Mouse (Mus musculus): ENCODE measurements around the gene Gm5678. TPM values are rescaled to one million over a fixed set of nuclear protein-coding genes. Genes with fewer than 3 reads are reported as not detected.

The Gm5678 gene
- polyA plus RNA-seq, 1 experiment from 2014 or later: not detected

DNA sequence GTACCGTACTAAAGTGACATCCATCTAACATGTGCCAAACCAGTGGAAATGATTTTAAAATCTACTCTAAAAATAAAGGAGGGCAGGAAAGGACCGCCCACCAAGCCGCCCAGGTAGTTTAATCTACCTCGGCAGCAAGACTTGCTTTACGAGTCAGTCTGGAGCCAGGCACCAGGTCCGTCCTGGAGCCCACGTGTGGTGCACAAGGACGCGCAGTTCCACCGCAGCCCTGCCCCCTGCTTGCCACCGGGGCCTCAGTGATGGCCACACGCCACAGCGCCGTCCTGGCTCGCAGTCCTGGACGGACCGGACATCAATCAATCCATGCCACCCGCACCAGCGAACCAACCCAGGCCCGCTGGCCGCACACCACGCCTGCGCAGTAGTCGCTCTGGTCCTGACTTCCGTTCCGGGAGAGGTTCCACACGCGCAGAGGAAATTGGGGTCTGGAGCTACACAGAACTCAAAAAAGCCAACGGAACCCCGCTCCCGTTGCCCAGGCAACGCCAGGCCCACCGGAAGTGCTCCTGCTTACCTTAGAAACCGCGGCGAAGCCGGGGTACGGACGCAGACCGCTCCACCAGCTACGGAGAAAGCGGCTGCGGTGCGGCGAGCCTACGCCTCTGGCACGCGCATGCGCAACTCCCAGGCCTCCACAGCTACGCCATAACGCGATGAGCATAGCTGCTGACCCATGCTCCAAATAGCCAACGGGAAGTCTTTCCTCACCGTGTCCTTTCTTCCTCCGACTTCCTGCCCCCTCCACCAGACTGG lies 24.3 kb upstream of the Gm5678 start, which contains the start of gene Setd4:
Gene Setd4, minus strand, starts transcription at position 625 of the 774 bp plus-strand sequence.
- Histone ChIP-seq H3K9ac (replicated peaks; ENCODE audit: low read depth, low read length) (peak within 1 kb of the TSS; percentile 63), H3K9me3 (ENCODE audit: control insufficient read depth, low read length) (no peaks in the 10 kb centered on the region), H3K4me2 (ENCODE audit: low read depth, low read length) (peak within 1 kb of the TSS; percentile 89), H3K4me3 (ENCODE audit: low read depth, low read length) (peak within 1 kb of the TSS; percentile 40), H3K27me3 (ENCODE audit: control insufficient read depth, insufficient read depth, low read length) (no peaks in the 10 kb centered on the region), H3K4me1 (ENCODE audit: control insufficient read depth, insufficient read depth, low read length) (peaks cover under 1% of the 10 kb centered on the region), H3K27ac (ENCODE audit: low read depth, low read length) (peak within 1 kb of the TSS; percentile 96), H3K36me3 (ENCODE audit: control insufficient read depth, insufficient read depth, low read length) (no peaks in the 10 kb centered on the region)
- WGBS: under 1% methylated on average over 55 of the region's 55 CpGs
- ATAC-seq (ENCODE audit: low read depth): peak; percentile 89

DNA sequence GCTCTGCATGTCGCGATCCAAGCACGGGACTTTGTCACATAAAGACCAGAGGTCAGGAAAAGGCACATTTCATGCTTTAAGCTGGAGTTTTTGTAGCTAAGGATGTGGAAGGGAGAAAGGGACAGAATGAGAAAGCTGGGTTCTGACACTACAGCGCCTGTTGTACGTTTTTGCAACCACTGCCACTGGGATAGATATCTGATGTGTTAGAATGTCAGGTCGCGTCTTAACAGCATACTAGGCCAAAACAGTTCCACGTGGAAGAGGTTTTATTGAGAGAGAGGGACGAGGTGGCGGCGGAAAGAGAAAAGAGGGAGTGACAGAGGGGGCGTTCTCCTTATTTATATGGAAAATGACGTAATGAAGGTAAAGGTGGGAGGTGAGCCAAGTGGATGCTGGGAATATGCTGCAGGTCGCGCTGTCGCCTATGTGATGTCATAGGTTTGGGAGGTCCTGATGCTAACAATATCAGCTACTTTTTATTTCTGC lies 23.4 kb upstream of the Gm5678 start:
- H3K4me1 ChIP-seq (ENCODE audit: control insufficient read depth, insufficient read depth, low read length): peaks cover 7% of the 10 kb centered on the region
- no peaks in the 10 kb centered on the region for H3K36me3 ChIP-seq (ENCODE audit: control insufficient read depth, insufficient read depth, low read length)
- H3K4me2 ChIP-seq (ENCODE audit: low read depth, low read length): peak overlapping the region; percentile 89
- H3K4me3 ChIP-seq (ENCODE audit: low read depth, low read length): peak overlapping the region; percentile 40
- no peaks in the 10 kb centered on the region for H3K27me3 ChIP-seq (ENCODE audit: control insufficient read depth, insufficient read depth, low read length)
- ATAC-seq (ENCODE audit: low read depth): 0 out of 2 replicates have a peak, but pooled peaks have one; percentile 2
- no peaks in the 10 kb centered on the region for H3K9me3 ChIP-seq (ENCODE audit: control insufficient read depth, low read length)
- peak overlapping the region; percentile 63; the same call in 1 of the 2 replicates for H3K9ac ChIP-seq (replicated peaks; ENCODE audit: low read depth, low read length)
- H3K27ac ChIP-seq (ENCODE audit: low read depth, low read length): peak overlapping the region; percentile 96
- 2% methylated on average over 16 of the region's 16 CpGs for WGBS

GRCm38 (mm10) chr16:93605553-93605952 lies 22.3 kb upstream of the Gm5678 start, which contains the start of gene Cbr1:
TSS of gene Cbr1 (plus strand) at chr16:93605853.
- H3K27me3 ChIP-seq (ENCODE audit: control insufficient read depth, insufficient read depth, low read length): no peaks in the 10 kb centered on the region
- peaks cover 7% of the 10 kb centered on the region for H3K4me1 ChIP-seq (ENCODE audit: control insufficient read depth, insufficient read depth, low read length)
- ATAC-seq (ENCODE audit: low read depth): no peak
- H3K4me3 ChIP-seq (ENCODE audit: low read depth, low read length): peak within 1 kb of the TSS; percentile 40
- H3K27ac ChIP-seq (ENCODE audit: low read depth, low read length): peak within 1 kb of the TSS; percentile 96
- H3K4me2 ChIP-seq (ENCODE audit: low read depth, low read length): peak within 1 kb of the TSS; percentile 89
- WGBS: 53% methylated on average over 4 of the region's 4 CpGs
- H3K9ac ChIP-seq (replicated peaks; ENCODE audit: low read depth, low read length): no peak within 1 kb of the TSS
- H3K36me3 ChIP-seq (ENCODE audit: control insufficient read depth, insufficient read depth, low read length): no peaks in the 10 kb centered on the region
- H3K9me3 ChIP-seq (ENCODE audit: control insufficient read depth, low read length): no peaks in the 10 kb centered on the region

GRCm38 (mm10) chr16:93606146-93606545 lies 21.8 kb upstream of the Gm5678 start:
- 86% methylated on average over 7 of the region's 7 CpGs for WGBS
- Histone ChIP-seq H3K9me3 (ENCODE audit: control insufficient read depth, low read length) (no peaks in the 10 kb centered on the region), H3K27ac (ENCODE audit: low read depth, low read length) (no peak overlapping the region), H3K9ac (replicated peaks; ENCODE audit: low read depth, low read length) (no peak overlapping the region), H3K36me3 (ENCODE audit: control insufficient read depth, insufficient read depth, low read length) (no peaks in the 10 kb centered on the region), H3K4me2 (ENCODE audit: low read depth, low read length) (no peak overlapping the region), H3K4me1 (ENCODE audit: control insufficient read depth, insufficient read depth, low read length) (peaks cover 7% of the 10 kb centered on the region), H3K4me3 (ENCODE audit: low read depth, low read length) (no peak overlapping the region), H3K27me3 (ENCODE audit: control insufficient read depth, insufficient read depth, low read length) (no peaks in the 10 kb centered on the region)
- ATAC-seq (ENCODE audit: low read depth): no peak

- no peaks in the 10 kb centered on the region for H3K27me3 ChIP-seq (ENCODE audit: control insufficient read depth, insufficient read depth, low read length)
- peaks cover 7% of the 10 kb centered on the region for H3K4me1 ChIP-seq (ENCODE audit: control insufficient read depth, insufficient read depth, low read length)
- peak overlapping the region; percentile 49 for H3K27ac ChIP-seq (ENCODE audit: low read depth, low read length)
- peak overlapping the region; percentile 80 for H3K4me2 ChIP-seq (ENCODE audit: low read depth, low read length)
- H3K36me3 ChIP-seq (ENCODE audit: control insufficient read depth, insufficient read depth, low read length): no peaks in the 10 kb centered on the region
- H3K4me3 ChIP-seq (ENCODE audit: low read depth, low read length): peak overlapping the region; percentile 67
- WGBS: under 1% methylated on average over 32 of the region's 32 CpGs
- H3K9me3 ChIP-seq (ENCODE audit: control insufficient read depth, low read length): no peaks in the 10 kb centered on the region
- peak overlapping the region; percentile 68 for H3K9ac ChIP-seq (replicated peaks; ENCODE audit: low read depth, low read length)
- ATAC-seq (ENCODE audit: low read depth): peak; percentile 35; the same call in 1 of the 2 replicates
These were observed 20.2 kb upstream of the Gm5678 start for GRCm38 (mm10) chr16:93607669-93608101.

DNA sequence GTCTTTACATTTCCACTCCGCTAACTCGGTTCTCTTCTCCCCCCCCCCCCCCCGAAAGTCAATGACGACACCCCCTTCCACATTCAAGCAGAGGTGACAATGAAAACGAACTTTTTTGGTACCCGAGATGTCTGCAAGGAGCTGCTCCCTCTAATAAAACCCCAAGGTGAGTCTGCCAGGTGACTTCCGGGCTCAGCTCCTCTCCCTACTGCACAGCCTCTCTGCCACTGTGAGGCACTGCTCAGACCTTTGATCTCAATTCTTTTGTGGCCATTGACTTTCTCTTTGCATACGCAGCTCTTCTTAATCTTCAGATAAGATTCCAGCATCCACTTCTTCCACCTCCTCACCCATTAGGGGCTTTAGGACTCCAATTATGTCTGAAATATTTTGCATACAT lies 19.2 kb upstream of the Gm5678 start:
- Histone ChIP-seq H3K4me3 (ENCODE audit: low read depth, low read length) (peak overlapping the region; percentile 67; the same call in 1 of the 2 replicates), H3K27me3 (ENCODE audit: control insufficient read depth, insufficient read depth, low read length) (no peaks in the 10 kb centered on the region), H3K9me3 (ENCODE audit: control insufficient read depth, low read length) (no peaks in the 10 kb centered on the region), H3K4me1 (ENCODE audit: control insufficient read depth, insufficient read depth, low read length) (peaks cover 7% of the 10 kb centered on the region), H3K27ac (ENCODE audit: low read depth, low read length) (no peak overlapping the region), H3K9ac (replicated peaks; ENCODE audit: low read depth, low read length) (peak overlapping the region; percentile 68; the same call in 1 of the 2 replicates), H3K4me2 (ENCODE audit: low read depth, low read length) (peak overlapping the region; percentile 80), H3K36me3 (ENCODE audit: control insufficient read depth, insufficient read depth, low read length) (no peaks in the 10 kb centered on the region)
- no peak for ATAC-seq (ENCODE audit: low read depth)
- 72% methylated on average over 8 of the region's 8 CpGs for WGBS

DNA sequence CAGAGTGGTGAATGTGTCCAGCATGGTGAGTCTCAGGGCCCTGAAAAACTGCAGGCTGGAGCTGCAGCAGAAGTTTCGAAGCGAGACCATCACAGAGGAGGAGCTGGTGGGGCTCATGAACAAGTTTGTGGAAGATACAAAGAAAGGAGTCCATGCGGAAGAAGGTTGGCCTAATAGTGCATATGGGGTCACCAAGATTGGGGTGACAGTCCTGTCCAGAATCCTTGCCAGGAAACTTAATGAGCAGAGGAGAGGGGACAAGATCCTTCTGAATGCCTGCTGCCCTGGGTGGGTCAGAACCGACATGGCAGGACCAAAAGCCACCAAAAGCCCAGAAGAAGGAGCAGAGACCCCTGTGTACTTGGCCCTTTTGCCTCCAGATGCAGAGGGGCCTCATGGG lies 18.1 kb upstream of the Gm5678 start:
- Histone ChIP-seq H3K9me3 (ENCODE audit: control insufficient read depth, low read length) (no peaks in the 10 kb centered on the region), H3K9ac (replicated peaks; ENCODE audit: low read depth, low read length) (no peak overlapping the region), H3K27ac (ENCODE audit: low read depth, low read length) (no peak overlapping the region), H3K4me1 (ENCODE audit: control insufficient read depth, insufficient read depth, low read length) (peaks cover 7% of the 10 kb centered on the region), H3K27me3 (ENCODE audit: control insufficient read depth, insufficient read depth, low read length) (no peaks in the 10 kb centered on the region), H3K36me3 (ENCODE audit: control insufficient read depth, insufficient read depth, low read length) (no peaks in the 10 kb centered on the region), H3K4me3 (ENCODE audit: low read depth, low read length) (no peak overlapping the region), H3K4me2 (ENCODE audit: low read depth, low read length) (no peak overlapping the region)
- ATAC-seq (ENCODE audit: low read depth): no peak
- 99% methylated on average over 4 of the region's 4 CpGs for WGBS

DNA sequence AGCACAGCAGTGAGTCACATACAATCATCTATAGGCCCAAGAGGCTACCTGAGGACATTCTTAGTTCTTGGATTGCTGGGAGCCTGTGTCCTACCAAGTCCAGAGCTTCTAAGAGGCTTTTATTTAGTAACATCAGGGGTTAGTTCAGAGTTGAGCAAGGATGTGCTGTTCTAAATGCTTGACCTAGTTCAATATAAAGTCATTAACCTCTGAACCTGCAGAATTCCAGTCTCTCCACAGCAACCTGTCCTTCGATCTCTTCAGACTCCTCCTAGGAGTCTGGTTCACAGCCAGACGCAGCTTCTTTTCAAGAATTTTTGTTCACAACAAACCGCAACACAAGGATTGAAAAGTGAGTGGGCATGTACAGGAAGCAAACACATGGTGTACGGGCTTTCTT lies 16.9 kb upstream of the Gm5678 start:
- H3K4me3 ChIP-seq (ENCODE audit: low read depth, low read length): no peak overlapping the region
- H3K27ac ChIP-seq (ENCODE audit: low read depth, low read length): no peak overlapping the region
- no peaks in the 10 kb centered on the region for H3K36me3 ChIP-seq (ENCODE audit: control insufficient read depth, insufficient read depth, low read length)
- no peaks in the 10 kb centered on the region for H3K27me3 ChIP-seq (ENCODE audit: control insufficient read depth, insufficient read depth, low read length)
- no peak for ATAC-seq (ENCODE audit: low read depth)
- H3K9ac ChIP-seq (replicated peaks; ENCODE audit: low read depth, low read length): no peak overlapping the region
- no peak overlapping the region for H3K4me2 ChIP-seq (ENCODE audit: low read depth, low read length)
- 97% methylated on average over 4 of the region's 4 CpGs for WGBS
- H3K9me3 ChIP-seq (ENCODE audit: control insufficient read depth, low read length): no peaks in the 10 kb centered on the region
- H3K4me1 ChIP-seq (ENCODE audit: control insufficient read depth, insufficient read depth, low read length): peaks cover 7% of the 10 kb centered on the region

All from neural tube, embryonic 14.5 days (tissue).